Mouse (Mus musculus): ENCODE results near the gene Gm6685. TPM values are rescaled to one million over a fixed set of nuclear protein-coding genes. Genes with fewer than 3 reads are reported as not detected.
A peak's percentile ranks its signal among the peaks of the same experiment; 100 is the strongest.
"Not testable (repeated sequence)": the region's sequence is repeated elsewhere in the genome, so short reads cannot be mapped to it uniquely, and the experiment has no call there.

The Gm6685 gene
- polyA plus RNA-seq (2015; fragmentation: Nextera tagmentation; extraction: Ambion mirVana): 0.30 TPM in 1 of 2 replicates, not detected in the other

DNA sequence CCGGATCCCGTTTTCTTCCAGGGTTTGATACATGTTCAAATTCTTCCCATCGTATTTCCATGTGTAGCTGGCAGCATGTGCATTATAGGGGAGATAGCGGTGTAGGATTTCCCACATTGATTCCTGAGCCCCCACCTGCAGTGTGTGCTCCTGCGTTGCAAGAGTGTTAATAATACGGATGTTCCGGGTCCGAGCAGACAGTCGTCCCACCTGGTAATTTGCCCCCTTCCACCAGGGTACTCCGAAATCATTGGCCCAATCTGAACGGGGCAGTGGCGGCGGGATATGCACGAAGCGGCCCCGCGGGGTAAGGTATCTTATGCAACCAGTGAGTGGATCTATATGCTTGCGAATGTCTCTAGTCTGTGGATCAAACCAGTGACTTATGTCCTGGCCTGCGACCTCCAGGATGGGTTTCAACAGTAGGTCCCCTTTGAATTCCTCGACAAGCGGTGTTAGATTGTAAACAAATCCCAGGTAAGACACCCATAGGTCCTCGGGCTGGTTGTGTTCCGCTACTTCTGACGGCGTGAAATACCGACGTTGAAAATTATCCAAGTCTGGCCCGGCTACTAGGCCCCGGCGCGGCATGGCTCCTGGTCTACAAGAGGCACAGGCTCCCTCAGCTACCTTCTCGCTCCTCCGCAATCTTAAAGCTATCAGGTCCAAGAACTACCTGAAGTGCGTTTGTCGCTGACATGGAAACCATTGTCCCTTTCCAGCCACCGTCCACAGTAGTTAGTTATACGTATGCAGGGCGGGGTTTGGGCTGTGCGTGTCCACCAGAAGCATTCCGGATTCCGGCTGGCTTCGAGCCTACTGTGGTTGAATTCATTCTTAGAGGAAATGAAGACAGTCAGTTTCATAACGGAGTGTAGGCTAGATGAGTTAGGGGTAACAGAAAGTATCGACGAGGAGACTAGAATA lies at the start of gene Gm6685:
TSS of gene Gm6685 (minus strand) at position 644 of the 927 bp plus-strand sequence.
- not testable (repeated sequence) for H3K4me1 ChIP-seq (replicated peaks); ATAC-seq (ENCODE audit: low FRiP score, low read depth); H3K4me3 ChIP-seq; H3K9ac ChIP-seq; H3K27me3 ChIP-seq; H3K9me3 ChIP-seq; H3K4me2 ChIP-seq; H3K27ac ChIP-seq (replicated peaks); H3K36me3 ChIP-seq
- WGBS: 94% methylated on average over 45 of the region's 45 CpGs

DNA sequence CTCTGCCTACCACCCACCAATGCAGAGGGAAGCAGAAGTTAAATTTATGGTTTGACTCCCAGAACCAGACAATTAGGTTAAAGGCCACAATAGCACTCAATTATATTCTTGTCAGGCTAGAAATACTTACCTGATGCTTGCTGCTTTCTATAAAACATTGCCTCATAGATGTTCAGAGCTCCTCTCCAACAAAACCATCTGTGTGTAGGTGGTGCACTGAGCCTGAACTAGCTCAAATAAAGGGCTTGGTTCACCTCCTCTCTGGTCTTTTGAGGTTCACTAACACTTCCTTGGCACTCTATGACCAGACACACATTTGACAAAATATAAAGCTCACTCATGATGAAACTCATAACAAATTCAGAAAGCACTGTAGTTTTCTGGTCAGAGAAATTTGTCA lies 36.2 kb upstream of the Gm6685 start:
- no peaks in the 10 kb centered on the region for H3K4me1 ChIP-seq (replicated peaks)
- no peak overlapping the region for H3K4me3 ChIP-seq
- H3K27ac ChIP-seq (replicated peaks): no peak overlapping the region
- no peak overlapping the region for H3K4me2 ChIP-seq
- no peak overlapping the region for H3K9ac ChIP-seq
- ATAC-seq (ENCODE audit: low FRiP score, low read depth): no peak
- H3K27me3 ChIP-seq: no peaks in the 10 kb centered on the region
- no peaks in the 10 kb centered on the region for H3K9me3 ChIP-seq
- H3K36me3 ChIP-seq: no peaks in the 10 kb centered on the region

DNA sequence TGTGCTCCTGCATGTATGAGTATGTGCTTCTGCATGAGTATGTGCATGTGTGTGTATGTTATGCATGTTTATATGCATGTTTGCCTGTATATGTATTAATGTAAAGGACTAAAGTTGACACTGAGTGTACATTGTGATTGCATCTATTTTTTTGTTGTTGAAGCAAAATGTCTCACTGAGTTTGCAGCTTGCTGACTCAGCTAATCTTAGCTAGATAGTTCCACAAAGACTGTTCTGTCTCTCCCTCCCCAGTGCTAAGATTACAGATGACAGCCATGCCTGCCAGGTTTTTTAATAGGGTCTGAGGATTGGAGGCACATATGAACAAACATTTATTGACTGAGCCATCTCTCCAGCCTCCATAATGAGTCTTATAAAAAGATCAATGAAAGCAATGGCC lies 35.0 kb upstream of the Gm6685 start:
- H3K9ac ChIP-seq: no peak overlapping the region
- H3K9me3 ChIP-seq: no peaks in the 10 kb centered on the region
- H3K27me3 ChIP-seq: no peaks in the 10 kb centered on the region
- H3K4me2 ChIP-seq: no peak overlapping the region
- no peaks in the 10 kb centered on the region for H3K4me1 ChIP-seq (replicated peaks)
- no peaks in the 10 kb centered on the region for H3K36me3 ChIP-seq
- H3K4me3 ChIP-seq: no peak overlapping the region
- H3K27ac ChIP-seq (replicated peaks): no peak overlapping the region
- ATAC-seq (ENCODE audit: low FRiP score, low read depth): no peak

DNA sequence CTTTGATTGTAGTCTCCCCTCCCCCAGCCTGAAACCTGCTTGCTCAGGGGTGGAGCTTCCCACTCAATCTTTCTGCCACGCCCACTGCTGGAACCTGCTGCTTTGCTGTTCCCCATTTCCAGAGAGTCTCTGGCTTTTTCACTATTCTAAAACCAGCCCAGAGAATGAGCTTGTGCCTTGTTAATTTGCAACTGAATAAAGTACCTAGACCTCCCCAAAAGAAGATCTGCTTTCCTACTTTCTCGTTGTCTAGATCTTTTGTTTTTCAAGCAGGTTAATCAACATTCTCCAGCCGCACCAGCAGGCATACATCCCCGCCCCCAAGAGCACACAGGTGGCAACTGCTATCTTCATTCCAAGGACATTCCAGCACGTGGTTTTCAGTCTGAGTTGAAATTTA lies 31.7 kb upstream of the Gm6685 start:
- H3K9ac ChIP-seq; H3K9me3 ChIP-seq; H3K4me3 ChIP-seq; H3K36me3 ChIP-seq; ATAC-seq (ENCODE audit: low FRiP score, low read depth); H3K4me1 ChIP-seq (replicated peaks); H3K27me3 ChIP-seq; H3K4me2 ChIP-seq; H3K27ac ChIP-seq (replicated peaks): not testable (repeated sequence)
- 69% methylated on average over 5 of the region's 5 CpGs for WGBS

DNA sequence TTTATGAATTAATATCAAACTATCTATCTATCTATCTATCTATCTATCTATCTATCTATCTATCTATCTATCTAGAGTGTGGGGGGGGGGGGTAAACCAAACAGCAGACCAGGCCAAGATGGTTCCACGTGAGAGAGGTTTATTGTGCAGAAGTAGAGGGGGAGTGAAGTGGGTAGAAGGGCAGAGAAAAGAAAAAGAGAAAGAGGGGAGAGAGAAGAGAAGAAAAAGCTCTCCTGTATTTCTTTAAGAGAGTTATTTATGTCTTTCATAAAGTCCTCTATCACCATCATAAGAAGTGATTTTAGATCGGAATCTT lies 26.2 kb upstream of the Gm6685 start:
- peak overlapping the region; percentile 70 for H3K27ac ChIP-seq (replicated peaks)
- no peaks in the 10 kb centered on the region for H3K27me3 ChIP-seq
- H3K4me2 ChIP-seq: peak overlapping the region; percentile 58
- peak; percentile 35 for ATAC-seq (ENCODE audit: low FRiP score, low read depth)
- peak overlapping the region; percentile 57; the same call in 1 of the 2 replicates for H3K9ac ChIP-seq
- no peaks in the 10 kb centered on the region for H3K36me3 ChIP-seq
- 54% methylated on average over 2 of the region's 2 CpGs for WGBS
- H3K4me3 ChIP-seq: peak overlapping the region; percentile 34
- no peaks in the 10 kb centered on the region for H3K9me3 ChIP-seq
- peaks cover 11% of the 10 kb centered on the region for H3K4me1 ChIP-seq (replicated peaks)

DNA sequence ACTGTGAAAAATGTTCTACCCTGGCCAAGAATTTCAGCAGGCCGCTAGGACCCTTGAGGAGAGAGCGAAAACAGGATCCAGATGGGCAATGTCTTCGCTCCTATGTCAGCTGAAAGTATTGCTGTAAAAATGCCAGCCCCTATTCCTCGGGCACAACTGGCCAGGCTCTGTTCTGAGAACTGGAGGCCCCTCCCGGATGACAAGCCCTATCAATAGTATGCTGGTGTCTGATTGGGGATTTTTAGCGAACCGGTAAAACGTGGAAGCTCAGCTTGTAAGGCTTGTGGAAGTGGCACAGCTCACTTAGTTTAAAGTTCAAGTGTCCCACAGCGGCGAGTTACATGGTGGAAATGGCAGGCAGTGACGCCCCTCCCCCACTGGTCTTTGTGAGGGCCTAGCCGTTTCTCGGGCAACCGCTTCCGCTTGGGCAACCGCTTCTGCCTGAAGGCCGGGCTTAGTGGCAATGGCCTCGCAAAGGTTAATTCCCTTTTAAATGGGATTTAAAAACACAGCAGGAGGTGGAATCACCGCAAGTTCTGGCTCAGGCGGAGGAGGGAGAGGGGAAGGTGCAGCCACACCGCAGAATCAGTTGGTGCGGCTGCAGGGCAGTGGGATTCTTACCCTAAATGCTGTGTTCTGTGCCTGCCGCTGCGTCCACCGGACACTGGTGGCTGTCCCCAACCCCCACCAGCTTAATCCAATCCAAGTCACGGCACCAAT lies 25.7 kb upstream of the Gm6685 start:
- ATAC-seq (ENCODE audit: low FRiP score, low read depth): peak; percentile 96
- Histone ChIP-seq H3K36me3 (no peaks in the 10 kb centered on the region), H3K27ac (replicated peaks) (peak overlapping the region; percentile 70), H3K4me1 (replicated peaks) (peaks cover 11% of the 10 kb centered on the region), H3K4me2 (peak overlapping the region; percentile 58), H3K9me3 (no peaks in the 10 kb centered on the region), H3K27me3 (no peaks in the 10 kb centered on the region), H3K4me3 (peak overlapping the region; percentile 34), H3K9ac (peak overlapping the region; percentile 57)
- 4% methylated on average over 26 of the region's 26 CpGs for WGBS

DNA sequence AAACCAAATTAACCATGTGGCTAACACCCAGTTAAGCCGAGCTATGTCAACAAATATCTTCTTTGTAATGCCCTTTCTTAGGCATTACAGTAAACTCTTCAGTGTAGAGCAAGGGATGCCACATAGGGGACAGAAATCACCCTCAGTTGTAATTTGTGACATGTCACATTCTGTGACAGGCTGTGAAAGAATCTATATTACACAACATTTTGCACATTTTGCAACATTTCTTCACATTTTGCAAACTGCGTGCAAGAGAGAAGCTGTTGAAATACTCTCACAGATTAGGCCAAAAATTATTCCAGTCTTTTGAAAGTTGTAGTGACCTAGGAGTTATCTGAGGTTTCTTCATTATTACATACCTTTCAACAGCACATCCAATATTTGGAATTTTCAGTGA lies 3.8 kb upstream of the Gm6685 start:
- Histone ChIP-seq H3K36me3 (no peaks in the 10 kb centered on the region), H3K27ac (replicated peaks) (no peak overlapping the region), H3K4me2 (no peak overlapping the region), H3K4me1 (replicated peaks) (no peaks in the 10 kb centered on the region), H3K27me3 (no peaks in the 10 kb centered on the region), H3K9ac (no peak overlapping the region), H3K9me3 (no peaks in the 10 kb centered on the region), H3K4me3 (no peak overlapping the region)
- WGBS: 92% methylated on average over 2 of the region's 2 CpGs
- no peak for ATAC-seq (ENCODE audit: low FRiP score, low read depth)

DNA sequence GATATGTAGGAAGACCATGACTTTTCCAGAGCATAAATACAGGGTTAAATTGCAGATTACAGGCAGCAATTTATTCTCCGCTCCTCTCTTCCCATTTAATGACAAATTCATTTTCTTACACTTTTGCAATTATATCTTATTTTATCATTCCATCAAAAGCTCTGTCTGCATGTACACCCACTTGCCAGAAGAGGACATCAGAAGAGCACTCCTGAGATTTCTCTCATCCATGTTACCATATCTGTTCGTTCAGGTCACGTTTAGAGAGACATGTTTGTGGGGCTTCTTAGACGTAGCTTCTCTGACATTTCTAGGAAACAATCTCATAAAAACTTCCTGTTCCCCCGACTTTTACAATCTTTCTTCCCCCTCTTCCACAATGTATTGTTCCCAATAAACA lies 2.2 kb upstream of the Gm6685 start:
- Histone ChIP-seq H3K9me3 (no peaks in the 10 kb centered on the region), H3K4me3 (no peak overlapping the region), H3K27me3 (no peaks in the 10 kb centered on the region), H3K4me1 (replicated peaks) (no peaks in the 10 kb centered on the region), H3K36me3 (no peaks in the 10 kb centered on the region), H3K4me2 (no peak overlapping the region), H3K27ac (replicated peaks) (no peak overlapping the region), H3K9ac (no peak overlapping the region)
- 78% methylated on average over 5 of the region's 5 CpGs for WGBS
- ATAC-seq (ENCODE audit: low FRiP score, low read depth): no peak

DNA sequence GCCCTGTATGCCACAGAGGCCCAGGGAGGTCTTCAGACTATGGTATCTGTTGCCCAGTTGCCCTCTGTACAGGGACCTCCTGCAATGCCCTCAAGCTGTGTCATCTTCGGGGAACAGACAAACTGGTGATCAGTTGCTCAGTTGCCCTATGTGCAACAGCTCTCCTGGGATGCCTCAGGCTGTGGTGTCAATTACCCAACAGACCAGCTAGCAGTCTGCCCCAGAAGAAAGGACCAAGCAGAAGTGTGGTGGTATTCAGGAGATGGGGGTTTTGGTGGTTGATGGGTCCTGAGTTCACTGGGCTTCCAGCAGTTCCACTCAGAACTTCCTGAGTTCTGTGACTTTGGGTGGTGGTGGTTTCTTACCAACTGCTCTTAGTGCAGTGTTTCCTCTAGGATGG lies 11.8 kb downstream of the Gm6685 start:
- no peak for ATAC-seq (ENCODE audit: low FRiP score, low read depth)
- no peak overlapping the region for H3K9ac ChIP-seq
- no peaks in the 10 kb centered on the region for H3K4me1 ChIP-seq (replicated peaks)
- no peaks in the 10 kb centered on the region for H3K27me3 ChIP-seq
- H3K4me2 ChIP-seq: no peak overlapping the region
- H3K27ac ChIP-seq (replicated peaks): no peak overlapping the region
- H3K36me3 ChIP-seq: no peaks in the 10 kb centered on the region
- H3K9me3 ChIP-seq: no peaks in the 10 kb centered on the region
- WGBS: 96% methylated on average over 1 of the region's 1 CpGs
- no peak overlapping the region for H3K4me3 ChIP-seq

DNA sequence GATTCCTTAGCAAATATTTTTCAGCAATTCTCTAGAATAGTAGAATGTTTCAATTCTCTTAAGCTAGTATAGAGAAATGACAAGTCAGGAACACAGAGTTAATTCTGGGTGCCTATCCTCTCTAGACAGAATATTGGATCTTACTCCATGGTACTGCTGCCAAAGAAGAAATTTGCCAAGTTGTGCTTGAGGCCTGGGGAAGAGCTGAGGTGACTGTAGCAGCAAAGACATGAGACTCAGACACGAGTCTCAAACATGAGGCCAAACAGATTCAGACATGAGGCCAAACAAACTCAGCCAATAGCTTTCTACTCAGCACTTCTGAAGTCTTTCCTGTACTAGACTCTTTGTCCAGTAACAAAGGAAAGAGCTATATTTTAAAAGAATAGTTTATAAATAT lies 26.3 kb downstream of the Gm6685 start:
- ATAC-seq (ENCODE audit: low FRiP score, low read depth): no peak
- WGBS: 74% methylated on average over 1 of the region's 1 CpGs
- Histone ChIP-seq H3K27ac (replicated peaks) (no peak overlapping the region), H3K4me3 (no peak overlapping the region), H3K9ac (no peak overlapping the region), H3K36me3 (no peaks in the 10 kb centered on the region), H3K4me1 (replicated peaks) (no peaks in the 10 kb centered on the region), H3K27me3 (no peaks in the 10 kb centered on the region), H3K4me2 (no peak overlapping the region), H3K9me3 (no peaks in the 10 kb centered on the region)

DNA sequence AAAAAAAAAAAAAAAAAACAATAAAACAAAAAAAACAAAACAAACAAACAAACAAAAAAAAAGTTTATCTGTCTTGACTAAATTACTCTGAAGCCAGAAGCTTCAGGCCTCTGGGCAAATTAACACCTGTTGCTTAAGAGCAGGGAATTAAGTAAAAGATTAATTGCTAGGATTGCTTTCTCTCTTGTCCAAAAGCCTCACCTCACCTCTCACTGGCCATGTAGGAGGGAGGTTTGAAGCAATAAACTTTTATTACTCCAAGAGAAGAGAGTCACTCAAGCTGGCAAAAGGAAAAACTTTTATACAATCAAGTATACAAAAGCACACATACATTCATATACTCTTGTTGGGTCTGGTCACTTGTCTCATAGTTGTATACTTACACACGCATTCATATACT lies 31.9 kb downstream of the Gm6685 start:
- whole genome bisulfite sequencing: 95% methylated on average over 1 of the region's 1 CpGs
- no peak for ATAC-seq (ENCODE audit: low FRiP score, low read depth)
- H3K4me3 ChIP-seq: no peak overlapping the region
- no peaks in the 10 kb centered on the region for H3K36me3 ChIP-seq
- no peaks in the 10 kb centered on the region for H3K9me3 ChIP-seq
- no peak overlapping the region for H3K4me2 ChIP-seq
- H3K27me3 ChIP-seq: no peaks in the 10 kb centered on the region
- no peak overlapping the region for H3K27ac ChIP-seq (replicated peaks)
- H3K4me1 ChIP-seq (replicated peaks): no peaks in the 10 kb centered on the region
- no peak overlapping the region for H3K9ac ChIP-seq

DNA sequence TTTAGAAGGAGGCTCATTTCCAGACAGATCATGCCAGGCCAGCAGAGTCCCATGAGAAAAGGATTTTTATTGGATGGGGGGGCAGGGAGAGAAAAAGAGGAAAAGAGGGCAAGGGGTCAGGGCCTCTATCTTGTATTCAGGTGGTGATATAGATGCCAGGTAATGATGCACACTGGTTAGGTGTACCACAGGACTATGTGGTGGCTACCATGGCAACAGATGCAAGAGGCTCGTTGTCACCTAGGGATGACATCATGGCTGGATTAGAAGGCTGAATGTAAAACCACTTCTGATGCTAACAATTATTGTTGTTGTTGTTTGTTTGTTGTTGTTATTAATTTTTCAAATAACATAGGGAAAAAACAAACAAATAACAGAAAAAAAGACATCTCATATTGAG lies 49.2 kb downstream of the Gm6685 start:
- Histone ChIP-seq H3K9ac (no peak overlapping the region), H3K27ac (replicated peaks) (no peak overlapping the region), H3K36me3 (no peaks in the 10 kb centered on the region), H3K4me3 (no peak overlapping the region), H3K27me3 (no peaks in the 10 kb centered on the region), H3K9me3 (no peaks in the 10 kb centered on the region), H3K4me2 (no peak overlapping the region), H3K4me1 (replicated peaks) (no peaks in the 10 kb centered on the region)
- ATAC-seq (ENCODE audit: low FRiP score, low read depth): no peak
- WGBS: 75% methylated on average over 1 of the region's 1 CpGs
